Mouse (Mus musculus): ENCODE measurements around the gene C2cd4a. TPM values are rescaled to one million over a fixed set of nuclear protein-coding genes. Genes with fewer than 3 reads are reported as not detected.

C2cd4a gene
- total RNA-seq, 2 experiments from 2014 or later, result 0.35 TPM; not detected in 1

DNA sequence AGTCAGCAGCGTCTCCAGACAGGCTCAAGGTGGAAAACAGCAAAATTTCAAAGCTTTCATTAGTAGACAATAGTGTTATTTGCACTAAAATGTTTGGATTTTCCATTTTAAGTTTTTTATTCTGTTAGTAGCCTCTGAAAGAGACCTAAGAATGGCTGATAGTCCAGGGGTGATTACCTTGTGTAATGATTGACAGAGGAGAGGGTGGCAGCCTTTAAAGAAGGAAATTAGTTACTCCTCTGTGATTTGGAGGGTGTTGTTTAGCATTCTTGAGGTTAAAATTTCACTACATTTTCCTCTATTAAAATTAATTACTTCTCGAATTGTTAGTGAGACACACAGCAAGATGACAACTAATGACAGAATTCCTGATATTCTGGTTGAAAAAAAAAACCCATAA lies 5.2 kb upstream of the C2cd4a start:
- DNase-seq (ENCODE audit: low spot score in 2 of 2), result no peak

GRCm38 (mm10) chr9:67834535-67834934 lies 2.4 kb upstream of the C2cd4a start:
- DNase-seq (ENCODE audit: low spot score in 2 of 2), result no peak

DNA sequence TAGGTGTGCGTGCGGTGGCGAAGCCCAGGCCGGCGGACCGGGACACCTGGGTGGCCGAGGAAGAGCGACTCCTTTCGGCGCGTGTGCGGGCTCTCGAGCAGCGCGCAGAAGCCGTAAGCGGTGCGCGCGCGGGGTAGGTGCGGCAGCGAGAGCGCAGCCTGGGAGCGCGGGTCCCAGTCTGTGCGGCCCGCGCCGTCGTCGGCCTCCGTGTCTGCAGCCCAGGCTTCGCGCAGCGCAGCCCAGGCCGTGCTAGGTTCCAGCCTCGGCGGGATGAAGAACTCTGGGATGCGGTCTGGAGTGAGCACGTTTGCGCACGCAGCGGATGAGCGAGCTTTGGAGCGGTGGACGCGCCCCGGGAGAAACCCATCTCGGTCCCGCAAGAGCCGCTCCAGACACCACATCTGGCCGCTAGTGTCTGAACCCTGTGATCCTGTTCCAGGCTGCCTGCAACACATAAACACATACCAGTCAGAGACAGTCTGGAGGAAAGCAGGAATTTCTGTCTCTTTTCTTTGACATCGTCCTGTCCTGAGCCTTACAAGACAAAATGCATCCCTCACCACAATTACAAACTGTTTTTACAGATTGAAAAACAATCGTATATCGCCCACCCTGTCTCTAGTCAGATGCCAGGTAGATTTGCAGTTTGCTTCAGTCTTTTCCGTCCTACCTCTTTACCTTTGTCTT lies 628 bp downstream of the C2cd4a start:
- DNase-seq (ENCODE audit: low spot score in 2 of 2), result peak; percentile 11 to 27

- DNase-seq (ENCODE audit: low spot score in 2 of 2), result peak; percentile 32 to 61
Observed at GRCm38 (mm10) chr9:67830411-67831358, 1.4 kb downstream of the C2cd4a start.

GRCm38 (mm10) chr9:67828182-67828581 lies 3.9 kb downstream of the C2cd4a start:
- peak; percentile 68 to 74 for DNase-seq (ENCODE audit: low spot score in 2 of 2)

- DNase-seq (ENCODE audit: low spot score in 2 of 2), result no peak
Observed at GRCm38 (mm10) chr9:67825527-67825926, 6.6 kb downstream of the C2cd4a start.

DNA sequence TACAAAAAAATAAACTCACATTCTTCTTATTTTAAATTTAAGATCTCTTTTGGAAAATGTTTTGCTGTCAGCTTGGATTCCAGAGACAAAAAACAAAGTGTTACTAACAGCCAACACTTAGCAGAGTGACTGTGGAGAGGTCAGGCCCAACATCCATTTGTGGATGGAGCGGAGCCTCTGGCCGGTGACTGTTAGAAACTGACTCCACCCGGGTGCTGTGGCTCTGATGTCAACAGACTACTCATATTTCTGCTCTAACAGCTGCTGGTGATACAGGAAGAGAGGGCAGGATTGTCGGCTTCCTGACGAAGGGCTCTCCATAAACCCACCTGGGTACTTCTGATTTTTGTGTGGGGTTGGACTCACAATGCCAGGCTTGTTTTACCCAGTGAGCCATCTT lies 9.0 kb downstream of the C2cd4a start:
- no peak for DNase-seq (ENCODE audit: low spot score in 2 of 2)

- DNase-seq (ENCODE audit: low spot score in 2 of 2), result no peak
Observed at GRCm38 (mm10) chr9:67818668-67818950, 13.5 kb downstream of the C2cd4a start.

- no peak for DNase-seq (ENCODE audit: low spot score in 2 of 2)
Observed at GRCm38 (mm10) chr9:67817898-67818667, 14.0 kb downstream of the C2cd4a start.

DNA sequence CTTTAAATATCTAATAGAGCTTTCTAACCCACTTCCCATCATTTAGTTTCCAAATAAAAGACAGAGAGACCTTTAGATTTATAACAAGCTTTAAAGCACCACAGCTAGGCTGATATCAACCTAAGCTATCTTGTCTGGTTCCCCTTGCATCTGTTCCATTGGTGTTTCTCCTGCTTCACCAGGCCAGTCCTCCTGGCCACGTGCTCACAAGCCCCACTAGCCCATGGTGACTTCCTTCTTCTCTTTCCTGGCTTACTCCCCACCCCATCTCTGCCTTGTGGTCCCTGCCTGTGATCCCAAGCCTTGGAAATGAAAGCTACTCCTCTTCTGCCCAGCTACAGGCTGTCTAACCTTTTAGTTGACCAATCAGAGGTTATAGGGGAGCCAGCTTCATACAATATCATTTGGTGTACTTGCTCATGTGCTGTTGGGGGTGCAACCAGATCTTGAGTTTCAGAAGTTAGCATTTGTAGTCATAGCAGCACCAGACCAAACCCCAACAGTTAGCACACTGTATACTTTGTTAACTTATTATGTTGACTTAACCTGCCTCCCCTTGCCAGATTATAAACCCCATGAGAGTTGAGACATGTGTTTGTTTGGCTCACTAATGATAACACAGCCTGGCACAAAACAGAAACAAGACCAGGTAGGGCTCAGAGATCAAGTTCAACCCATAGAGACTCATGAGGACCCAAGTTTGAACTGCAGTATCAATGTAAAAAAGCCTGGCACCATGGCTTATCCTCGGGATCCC lies 15.8 kb downstream of the C2cd4a start:
- DNase-seq (ENCODE audit: low spot score in 2 of 2), result no peak

DNA sequence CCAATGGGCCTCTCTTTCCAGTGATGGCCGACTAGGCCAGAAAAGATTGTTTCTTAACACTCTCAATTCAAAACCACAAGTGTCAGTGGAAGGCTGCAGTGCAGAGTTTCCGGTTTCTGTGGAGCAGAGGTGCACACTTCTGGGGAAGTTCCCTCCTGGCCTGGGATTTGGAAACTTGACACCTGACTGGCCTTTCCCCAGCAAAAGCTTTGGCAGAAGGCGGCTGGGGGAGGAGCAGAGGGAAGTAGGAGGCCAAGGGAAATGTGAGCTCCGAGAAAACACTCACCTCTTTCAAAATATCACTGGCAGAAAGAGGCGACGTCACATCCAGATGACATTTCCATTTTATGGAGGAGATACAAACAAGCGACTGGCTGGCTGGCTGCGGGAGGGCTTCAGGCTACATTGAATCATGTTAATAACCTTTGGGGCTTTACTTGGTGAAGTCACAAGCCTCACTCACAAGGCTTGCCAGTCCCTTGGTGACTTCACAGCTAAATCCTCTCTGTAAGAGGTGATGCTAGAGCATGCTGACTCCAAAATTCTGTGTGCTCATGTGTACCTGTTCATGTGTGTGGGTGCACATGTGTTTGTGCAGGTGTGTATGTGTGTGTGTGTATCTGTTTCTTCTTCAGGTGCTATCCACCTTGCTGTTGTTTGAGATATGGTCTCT lies 18.3 kb downstream of the C2cd4a start:
- no peak for DNase-seq (ENCODE audit: low spot score in 2 of 2)

- no peak for DNase-seq (ENCODE audit: low spot score in 2 of 2)
Observed at GRCm38 (mm10) chr9:67813171-67813570, 19.0 kb downstream of the C2cd4a start.

GRCm38 (mm10) chr9:67811116-67811515 lies 21.0 kb downstream of the C2cd4a start:
- DNase-seq (ENCODE audit: low spot score in 2 of 2), result no peak

DNA sequence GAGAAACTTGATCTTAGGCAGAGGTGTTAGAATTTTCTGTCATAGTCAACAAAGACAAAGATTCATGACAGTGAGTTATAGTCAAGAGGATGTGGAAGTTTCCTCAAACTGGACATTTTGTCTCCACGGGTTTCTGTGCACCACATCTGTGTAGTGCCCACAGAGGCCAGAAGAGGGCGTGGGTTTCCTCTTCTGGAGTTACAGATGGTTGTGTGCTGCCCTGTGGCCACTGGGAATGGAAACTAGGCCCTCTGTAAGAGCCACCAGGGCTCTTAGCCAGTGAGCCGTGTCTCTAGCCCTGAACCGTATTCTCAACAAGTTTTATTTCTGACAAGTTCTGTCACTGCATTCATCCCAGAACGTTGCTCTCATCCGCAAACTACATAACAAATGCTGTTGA lies 21.6 kb downstream of the C2cd4a start:
- no peak for DNase-seq (ENCODE audit: low spot score in 2 of 2)

- DNase-seq (ENCODE audit: low spot score in 2 of 2), result no peak
Observed at GRCm38 (mm10) chr9:67807000-67807399, 25.1 kb downstream of the C2cd4a start.

DNA sequence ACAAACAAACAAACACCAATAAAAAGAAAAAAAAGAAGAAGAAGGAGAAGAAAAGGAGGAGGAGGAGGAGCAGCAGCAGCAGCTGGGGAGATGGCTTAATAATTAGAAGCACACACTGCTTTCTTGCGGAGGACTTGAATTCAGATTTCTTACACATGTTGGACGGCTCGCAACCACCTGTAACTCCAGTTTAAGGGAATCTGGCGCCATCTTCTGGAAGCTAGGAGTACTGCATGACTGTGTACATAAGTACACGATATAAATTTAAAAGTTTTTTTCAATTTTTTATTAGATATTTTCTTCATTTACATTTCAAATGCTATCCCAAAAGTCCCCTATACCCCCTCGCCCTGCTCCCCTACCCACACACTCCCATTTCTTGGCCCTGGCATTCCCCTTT lies 29.9 kb downstream of the C2cd4a start:
- peak; percentile 24 to 70 for DNase-seq (ENCODE audit: low spot score in 2 of 2)

DNA sequence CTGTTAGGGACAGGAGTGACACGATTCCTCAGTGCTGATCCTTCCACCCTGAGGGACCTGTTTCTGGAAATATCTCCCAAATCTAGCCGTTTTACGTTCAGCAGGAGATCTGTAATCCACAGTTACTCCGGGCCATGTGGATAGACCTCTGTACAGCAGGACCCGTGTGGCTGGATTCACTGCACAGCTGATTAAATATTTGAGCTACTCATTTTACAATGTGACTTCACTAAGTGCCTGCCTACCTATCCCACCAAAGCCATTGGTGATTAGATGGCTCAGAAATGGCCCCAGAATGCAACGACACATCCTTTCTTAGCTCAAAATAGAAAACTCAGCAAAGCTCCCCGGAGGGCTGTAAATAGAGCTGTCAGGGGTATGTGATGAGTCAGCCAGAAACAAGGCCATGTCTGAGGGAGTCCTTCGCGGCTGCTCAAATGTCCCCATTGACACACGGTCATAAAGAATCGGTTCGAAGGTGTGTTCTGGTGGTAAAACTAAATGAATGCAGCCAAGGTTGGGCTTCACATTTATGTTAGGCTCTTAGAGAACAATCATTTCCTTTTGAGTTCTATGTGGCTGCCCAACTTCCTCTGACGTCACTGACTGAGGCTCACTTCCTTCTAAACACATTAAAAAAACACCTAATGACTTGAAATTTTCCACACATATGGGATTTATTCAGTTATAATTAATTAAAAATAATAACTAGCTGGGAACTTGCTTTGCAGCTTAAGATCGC lies 32.9 kb downstream of the C2cd4a start:
- no peak for DNase-seq (ENCODE audit: low spot score in 2 of 2)

GRCm38 (mm10) chr9:67795205-67795675 lies 36.9 kb downstream of the C2cd4a start:
- DNase-seq (ENCODE audit: low spot score in 2 of 2), result peak; percentile 36 to 55

DNA sequence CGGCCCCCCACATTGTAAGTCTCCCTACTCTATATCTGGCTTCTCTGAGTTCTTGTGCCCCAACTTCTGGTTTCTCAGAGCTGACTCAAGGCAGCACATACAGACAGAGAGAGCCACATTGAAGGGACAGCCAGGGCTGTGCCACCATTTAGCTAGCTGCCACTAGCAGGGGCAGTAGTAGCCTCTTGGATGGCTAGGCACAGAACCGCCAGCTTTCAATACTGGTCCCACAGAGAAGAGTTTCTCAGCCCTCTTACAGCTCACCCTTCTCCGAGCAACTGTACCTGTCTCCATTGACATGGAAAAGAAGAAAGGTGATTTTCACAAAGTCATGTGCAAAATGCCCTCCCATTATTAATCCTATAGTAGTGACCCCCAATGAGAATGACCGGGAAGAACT lies 37.5 kb downstream of the C2cd4a start:
- DNase-seq (ENCODE audit: low spot score in 2 of 2), result no peak

- DNase-seq (ENCODE audit: low spot score in 2 of 2), result no peak
Observed at GRCm38 (mm10) chr9:67794216-67794615, 37.9 kb downstream of the C2cd4a start.
